Mouse (Mus musculus): ENCODE measurements around the gene Srp72. TPM values are rescaled to one million over a fixed set of nuclear protein-coding genes. Genes with fewer than 3 reads are reported as not detected.

Srp72 gene
- 10 to 100 TPM; 81.9 to 97.6 TPM for polyA plus RNA-seq (2017; shearing (Covaris generic))

DNA sequence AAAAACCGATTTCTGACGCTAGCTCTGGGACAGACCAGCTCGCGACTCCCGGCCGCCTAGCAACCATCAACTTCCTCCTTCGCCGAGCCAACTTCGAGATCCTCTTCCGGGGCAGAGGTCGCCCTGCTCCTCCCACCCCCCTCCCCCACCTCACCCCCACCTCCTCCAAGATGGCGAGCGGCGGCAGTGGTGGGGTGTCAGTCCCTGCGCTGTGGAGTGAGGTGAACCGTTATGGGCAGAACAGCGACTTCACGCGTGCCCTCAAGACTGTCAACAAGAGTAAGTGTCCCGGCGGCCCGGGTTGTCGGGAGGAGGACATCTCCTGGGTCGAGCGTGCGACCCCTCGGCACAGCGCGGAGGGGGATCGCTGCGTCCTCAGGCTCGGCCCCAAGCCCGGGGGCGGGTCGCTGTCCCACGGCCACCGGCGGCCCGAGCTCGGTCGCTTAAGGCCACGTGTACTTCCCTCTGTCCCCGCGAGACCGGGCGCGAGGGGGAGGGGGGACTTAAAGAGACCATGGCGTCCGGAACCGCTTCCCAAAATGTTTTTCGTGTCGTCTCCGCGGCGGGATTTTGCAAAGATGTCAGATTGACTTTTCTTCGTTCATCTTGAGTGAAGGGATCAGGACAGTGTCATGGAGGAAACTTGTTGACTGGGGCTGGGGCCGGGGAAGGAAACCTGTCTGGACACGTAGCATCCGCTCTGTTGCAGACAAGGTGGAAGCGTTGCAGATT, at the start of gene Srp72:
Gene Srp72, plus strand, starts transcription at position 130 of the 732 bp plus-strand sequence.

DNA sequence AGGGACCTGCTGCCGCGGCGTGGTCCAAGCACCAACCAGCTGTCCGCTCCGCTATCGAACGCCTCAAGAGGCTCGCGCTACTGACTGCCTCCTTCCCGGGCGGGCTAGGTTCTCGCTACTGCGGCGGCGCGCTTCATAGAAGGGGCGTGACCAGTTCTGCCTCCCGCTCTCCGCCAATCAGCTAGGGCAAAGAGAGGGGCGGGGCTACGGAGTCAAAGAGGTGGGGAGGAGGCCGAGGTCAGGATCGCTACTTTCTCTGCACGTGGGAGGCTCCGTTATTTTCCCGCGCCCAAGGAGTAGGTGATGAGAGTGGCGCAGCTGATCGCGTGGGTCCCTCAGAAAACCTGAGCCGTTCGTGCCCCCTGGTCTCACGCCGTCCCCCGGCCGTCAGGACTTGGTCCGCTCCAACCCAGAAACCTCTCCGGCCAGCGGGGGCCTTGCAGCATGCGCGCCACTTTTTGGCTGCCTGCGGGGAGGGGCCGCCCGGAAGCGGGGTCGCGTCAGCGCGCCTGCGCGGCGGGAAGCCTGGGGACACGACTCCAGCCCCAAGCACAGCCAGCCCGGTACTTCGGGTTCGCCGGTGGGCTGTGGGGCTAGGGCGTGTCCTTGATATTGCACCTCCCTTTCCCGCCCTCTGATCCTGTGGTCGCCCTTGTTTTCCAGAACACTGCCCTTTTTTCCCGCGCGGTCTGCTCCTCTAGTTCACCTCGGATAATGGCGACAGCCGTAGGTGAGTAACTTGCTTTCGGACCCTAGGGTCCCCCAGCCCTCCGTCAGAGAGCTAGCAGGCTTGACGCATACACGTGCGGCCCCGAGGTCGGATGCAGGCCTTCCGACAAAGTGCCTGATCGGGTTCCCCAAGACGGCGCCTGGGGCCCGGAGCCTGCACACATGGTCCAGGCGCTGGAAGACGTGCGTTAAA, 23.1 kb upstream of the Srp72 start, which contains the start of the genes Paics and Ppat:
Gene Paics, plus strand, starts transcription at position 202 of the 922 bp plus-strand sequence.
Gene Ppat, minus strand, starts transcription at position 473 of the 922 bp plus-strand sequence.

GRCm38 (mm10) chr5:77004051-77004821, 29.8 kb downstream of the Srp72 start, which contains the start of gene Arl9:
Arl9 (plus strand) TSS chr5:77004055.

DNA sequence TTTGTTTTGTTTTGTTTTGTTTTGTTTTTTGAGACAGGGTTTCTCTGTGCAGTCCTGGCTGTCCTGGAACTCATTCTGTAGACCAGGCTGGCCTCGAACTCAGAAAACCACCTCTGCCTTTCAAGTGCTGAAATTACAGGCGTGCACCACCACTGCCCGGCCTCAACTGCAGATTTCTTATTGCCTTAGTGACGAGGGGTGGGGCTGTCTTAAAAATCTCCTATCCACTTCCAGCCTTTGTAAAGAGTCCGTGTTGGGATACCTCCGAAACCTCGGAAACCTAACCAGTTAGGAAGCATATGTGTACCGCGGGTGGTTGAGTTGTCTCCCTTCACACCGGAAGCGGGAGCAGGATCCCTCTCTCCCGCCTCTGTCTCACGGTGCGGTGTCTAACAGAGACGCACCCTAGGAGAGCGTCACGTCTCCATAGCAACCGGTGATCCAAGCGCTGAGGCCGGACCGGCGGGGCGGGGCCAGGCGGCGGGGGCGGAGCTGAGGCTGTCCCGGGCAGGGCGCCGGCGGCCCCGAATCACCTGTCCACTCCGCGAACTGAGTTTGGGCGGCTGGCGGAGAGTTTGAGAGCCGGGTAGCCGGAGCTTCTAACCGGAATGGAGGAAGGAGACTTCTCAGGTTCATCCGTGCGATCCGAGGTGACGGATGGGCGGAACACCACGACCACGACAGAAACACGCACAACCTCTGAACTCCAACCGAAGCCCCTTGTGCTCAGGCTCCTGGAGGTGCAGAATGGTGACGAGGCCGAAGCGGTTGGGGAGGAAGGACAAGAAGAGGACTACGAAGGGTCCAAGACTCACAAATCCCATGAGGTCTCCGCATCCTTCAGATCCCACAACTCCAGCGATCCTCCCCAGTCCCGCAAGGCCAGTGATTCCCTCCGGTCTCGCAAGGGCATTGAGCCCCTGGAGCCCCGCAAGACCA, 41.3 kb downstream of the Srp72 start, which contains the start of gene Thegl:
Gene Thegl, plus strand, starts transcription at position 480 of the 939 bp plus-strand sequence.

Other genes starting within 250 kb of the Srp72 start
- 10 to 100 TPM; 20.6 to 20.9 TPM for gene Aasdh, start 69.2 kb upstream of the Srp72 start, polyA plus RNA-seq (2017; shearing (Covaris generic))
- 100 to 1,000 TPM; 113 to 117 TPM for gene Paics, start 23.4 kb upstream of the Srp72 start, polyA plus RNA-seq (2017; shearing (Covaris generic))
- 10 to 100 TPM; 25.5 to 39.2 TPM for gene Ppat, start 23.1 kb upstream of the Srp72 start, polyA plus RNA-seq (2017; shearing (Covaris generic))
- gene Arl9, start 29.4 kb downstream of the Srp72 start, polyA plus RNA-seq (2017; shearing (Covaris generic)), result under 1 TPM in 1 of 2 experiments, not detected in 1; 0.41 TPM
- gene Thegl, start 41.3 kb downstream of the Srp72 start, polyA plus RNA-seq (2017; shearing (Covaris generic)), result 1 to 10 TPM in 1 of 2 experiments, under 1 TPM in 1; 0.12 to 1.0 TPM
- gene Hopx, start 140.4 kb downstream of the Srp72 start, polyA plus RNA-seq (2017; shearing (Covaris generic)), result 100 to 1,000 TPM; 182 to 272 TPM
- under 1 TPM; 0.28 to 0.83 TPM for gene Spink2, start 236.8 kb downstream of the Srp72 start, polyA plus RNA-seq (2017; shearing (Covaris generic))

Measured in inflammation-experienced regulatory T-cells (primary cell).